Mouse (Mus musculus): ENCODE results near the gene Twf1. TPM values are rescaled to one million over a fixed set of nuclear protein-coding genes. Genes with fewer than 3 reads are reported as not detected.

Gene Twf1
- polyA plus RNA-seq (2012), result 9.1 TPM in 2 replicates

DNA sequence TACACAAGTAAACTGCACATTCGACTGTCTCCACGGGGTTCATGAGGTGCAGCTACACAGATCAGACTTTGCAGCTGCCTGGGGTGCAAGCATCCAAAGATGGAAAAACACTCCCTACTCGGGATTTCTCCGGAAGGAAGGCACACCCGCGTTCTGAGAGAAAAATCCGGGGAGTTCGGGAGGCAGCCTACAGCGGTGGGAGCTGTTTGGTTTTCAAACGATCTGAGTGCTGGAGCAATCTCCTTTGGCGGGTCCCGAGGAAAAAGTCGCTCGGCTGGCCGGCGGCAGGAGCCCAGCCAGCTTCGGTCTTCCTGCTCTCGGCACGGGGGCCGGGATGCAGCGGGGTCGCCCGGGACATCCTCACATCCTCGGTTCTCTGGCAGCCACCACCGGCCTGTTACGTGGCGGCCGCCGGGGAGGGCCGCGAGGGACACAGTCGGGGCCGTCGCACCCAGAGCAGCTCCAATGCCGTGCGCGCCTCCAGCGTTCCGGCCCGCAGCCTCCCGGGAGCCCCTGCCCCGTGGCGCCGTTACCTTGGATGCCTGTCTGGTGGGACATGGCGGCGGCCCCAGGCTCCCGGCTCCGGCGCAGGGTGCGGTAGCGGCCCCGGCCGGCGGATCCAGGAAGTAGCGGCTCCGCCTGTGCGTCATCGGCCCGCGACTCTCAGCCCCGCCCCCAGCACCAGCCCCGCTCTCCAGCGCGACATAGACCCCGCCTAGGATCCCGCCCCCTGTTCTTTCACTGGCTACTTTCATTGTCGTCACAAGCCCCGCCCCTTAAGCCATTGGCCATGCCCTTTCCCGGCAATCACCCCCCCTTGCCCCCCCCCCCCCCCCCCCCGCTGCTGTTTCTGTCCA lies at the start of gene Twf1:
Twf1 (minus strand) TSS at position 671 of the 857 bp plus-strand sequence.
- no peak for TF ChIP-seq GATA1 (IDR thresholded peaks at IDR 0.05; ENCODE audit: low read length)

DNA sequence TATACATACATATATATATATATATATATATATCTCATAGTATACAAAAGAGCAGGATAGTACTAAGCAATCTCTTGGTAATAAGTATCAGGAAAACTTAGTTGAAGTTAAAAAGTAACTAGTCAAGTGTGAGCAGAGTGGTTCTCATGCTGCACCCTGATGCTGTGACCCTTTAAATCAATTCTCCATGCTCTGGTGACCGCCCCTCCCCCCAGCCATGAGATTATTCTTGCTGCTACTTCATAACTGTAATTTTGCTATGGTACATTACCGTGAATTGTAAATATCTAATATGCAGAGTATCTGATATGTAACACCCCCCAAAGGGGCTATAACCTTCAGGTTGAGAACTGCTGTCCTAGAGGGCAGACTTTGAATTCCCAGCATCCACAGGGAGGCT lies 49.4 kb upstream of the Twf1 start:
- TF ChIP-seq GATA1 (IDR thresholded peaks at IDR 0.05; ENCODE audit: low read length), result no peak

DNA sequence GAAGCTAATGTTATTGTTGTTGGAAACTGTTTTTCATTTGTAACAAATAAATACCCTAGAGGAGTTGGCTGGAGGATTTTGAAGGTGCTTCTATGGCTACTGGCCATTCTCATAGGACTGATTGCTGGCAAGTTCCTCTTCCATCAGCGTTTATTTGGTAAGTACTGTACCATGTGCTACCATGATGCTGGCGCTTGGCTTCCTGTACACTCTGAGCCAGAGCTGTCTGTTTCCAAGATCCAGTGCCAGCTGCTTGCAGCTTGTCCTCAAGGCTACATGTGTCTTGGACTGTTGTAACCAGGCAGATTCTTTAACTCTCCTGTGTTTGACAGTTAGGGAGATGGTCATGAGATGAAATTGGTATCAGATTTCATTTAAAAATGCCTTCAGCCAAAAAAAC lies 48.5 kb upstream of the Twf1 start:
- no peak for TF ChIP-seq GATA1 (IDR thresholded peaks at IDR 0.05; ENCODE audit: low read length)

DNA sequence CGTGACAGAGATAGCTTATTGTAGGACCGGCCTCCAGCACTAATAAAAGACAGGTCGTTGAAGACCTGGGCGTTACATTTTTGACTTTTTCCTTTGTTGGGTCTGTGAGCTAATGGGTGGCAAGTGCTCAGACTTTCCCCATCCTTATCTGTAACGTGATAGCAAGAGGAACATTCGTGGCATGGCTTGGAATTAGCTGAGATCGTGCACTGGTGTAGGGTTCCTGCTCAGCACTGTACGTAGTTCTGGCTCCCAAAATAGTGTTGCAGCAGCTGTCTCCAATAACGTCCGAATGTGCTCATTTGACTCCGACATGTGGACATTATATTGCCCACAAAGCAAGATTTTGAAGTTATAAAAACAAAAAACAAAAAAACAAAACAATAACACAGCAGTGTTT lies 44.8 kb upstream of the Twf1 start:
- no peak for TF ChIP-seq GATA1 (IDR thresholded peaks at IDR 0.05; ENCODE audit: low read length)

DNA sequence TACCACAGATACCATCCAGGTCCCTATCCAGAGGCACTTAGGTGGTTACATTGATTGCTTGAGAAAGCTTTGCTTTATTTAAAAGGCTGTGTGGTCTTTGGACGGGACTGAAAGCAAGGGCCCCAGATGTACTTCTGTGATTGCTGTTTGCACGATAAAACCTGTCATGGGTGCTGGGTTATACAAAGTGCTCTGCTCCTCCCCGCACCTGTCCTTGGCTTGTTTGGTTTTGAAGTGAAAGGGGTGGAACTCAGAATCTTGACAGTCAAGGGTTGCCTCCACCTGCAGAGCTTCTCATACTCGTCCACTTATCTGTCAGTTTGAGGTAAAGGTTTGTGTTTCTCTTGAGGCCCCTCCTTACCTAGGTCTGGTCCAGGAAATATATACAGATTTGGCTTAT lies 40.9 kb upstream of the Twf1 start:
- no peak for TF ChIP-seq GATA1 (IDR thresholded peaks at IDR 0.05; ENCODE audit: low read length)

DNA sequence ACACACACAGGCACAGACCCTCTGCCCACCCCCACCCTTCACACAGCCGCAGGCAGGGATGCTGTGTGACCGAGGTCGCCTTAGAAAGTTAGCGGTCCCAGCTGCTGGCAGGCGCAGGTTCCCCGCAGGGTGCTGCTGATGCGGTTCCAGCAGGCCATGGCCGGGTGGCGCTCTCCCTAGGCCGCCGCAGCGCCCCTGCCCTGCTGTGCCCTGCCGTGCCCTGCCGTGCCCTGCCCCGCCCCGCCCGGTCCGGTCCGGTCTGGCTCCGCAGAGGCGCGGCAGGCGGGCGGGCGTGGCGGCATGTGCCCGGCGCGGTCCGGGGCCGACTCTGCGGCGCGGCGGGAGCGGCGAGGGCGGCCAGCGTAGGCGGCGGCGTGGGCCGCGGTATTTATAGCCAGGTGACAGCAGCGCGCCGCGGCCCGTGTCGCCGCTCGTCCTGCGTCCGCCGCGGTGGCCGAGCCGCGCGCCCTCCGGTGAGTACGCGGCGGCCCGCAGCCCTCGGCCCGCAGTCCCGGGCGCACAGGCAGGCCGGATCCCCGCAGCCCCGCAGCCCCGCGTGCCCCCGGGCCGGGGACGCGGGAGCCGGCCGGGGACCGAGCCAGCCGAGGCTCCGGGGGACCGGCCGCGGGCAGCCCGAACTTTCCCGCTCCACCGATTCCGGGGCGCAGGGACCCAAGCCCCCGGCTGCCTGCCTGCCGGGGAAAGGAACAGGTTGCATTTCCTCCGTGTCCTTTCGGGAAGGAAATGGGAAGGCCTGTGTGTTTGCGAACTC lies 39.3 kb upstream of the Twf1 start, which contains the start of gene Tmem117:
Tmem117 (plus strand) TSS at position 403 of the 772 bp plus-strand sequence.
- no peak for TF ChIP-seq GATA1 (IDR thresholded peaks at IDR 0.05; ENCODE audit: low read length)

DNA sequence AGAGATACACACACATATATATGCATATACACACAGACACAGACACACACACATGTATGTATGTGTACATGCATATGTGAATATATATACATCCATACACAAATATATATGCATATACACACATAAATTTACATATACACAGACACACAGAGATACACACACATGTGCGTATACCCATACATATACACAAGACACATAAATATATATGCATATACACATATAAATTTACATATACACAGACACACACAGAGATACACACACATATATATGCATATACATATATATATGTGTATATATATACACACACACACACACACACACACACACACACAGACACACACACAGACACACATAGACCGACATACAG lies 38.8 kb upstream of the Twf1 start:
- TF ChIP-seq GATA1 (IDR thresholded peaks at IDR 0.05; ENCODE audit: low read length), result no peak

DNA sequence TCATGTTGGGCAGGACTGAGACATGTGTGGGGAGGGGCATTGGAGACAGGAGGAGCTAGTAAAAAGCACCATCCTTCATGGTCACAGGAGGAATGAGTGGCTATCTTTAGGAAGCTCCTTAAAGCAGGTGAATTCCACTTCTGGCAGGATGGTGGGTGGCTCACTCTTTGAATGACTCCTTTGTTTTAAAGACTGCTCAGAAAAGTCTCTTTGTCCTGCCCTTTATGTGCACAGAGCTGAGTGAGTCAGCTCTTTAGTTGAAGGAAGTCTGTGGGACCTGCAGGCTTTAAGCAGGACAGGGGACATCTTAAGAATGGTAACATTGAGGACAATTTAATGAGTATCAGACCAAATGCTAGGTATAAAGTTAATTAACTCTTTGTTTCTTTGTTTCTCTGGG lies 31.2 kb upstream of the Twf1 start:
- TF ChIP-seq GATA1 (IDR thresholded peaks at IDR 0.05; ENCODE audit: low read length), result no peak

DNA sequence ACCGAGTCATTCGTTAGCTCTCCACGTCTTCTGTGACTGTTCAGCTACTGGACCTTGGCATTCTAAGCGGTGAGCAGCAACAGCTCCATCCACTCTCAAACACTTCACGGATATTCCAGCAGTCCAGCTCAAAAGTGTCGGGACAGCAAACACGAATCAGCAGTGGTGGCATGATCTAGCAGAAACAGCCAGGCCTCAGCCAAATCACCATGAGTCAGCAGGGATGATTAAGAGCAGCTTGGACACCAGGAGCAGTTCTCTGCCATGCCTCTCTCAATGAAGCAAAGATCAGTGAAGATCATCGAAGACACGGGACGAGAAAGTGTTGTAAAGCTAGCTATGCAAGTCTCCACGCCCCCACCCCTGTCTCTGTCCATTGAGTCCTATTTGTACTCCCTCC lies 26.3 kb upstream of the Twf1 start:
- TF ChIP-seq GATA1 (IDR thresholded peaks at IDR 0.05; ENCODE audit: low read length), result no peak

DNA sequence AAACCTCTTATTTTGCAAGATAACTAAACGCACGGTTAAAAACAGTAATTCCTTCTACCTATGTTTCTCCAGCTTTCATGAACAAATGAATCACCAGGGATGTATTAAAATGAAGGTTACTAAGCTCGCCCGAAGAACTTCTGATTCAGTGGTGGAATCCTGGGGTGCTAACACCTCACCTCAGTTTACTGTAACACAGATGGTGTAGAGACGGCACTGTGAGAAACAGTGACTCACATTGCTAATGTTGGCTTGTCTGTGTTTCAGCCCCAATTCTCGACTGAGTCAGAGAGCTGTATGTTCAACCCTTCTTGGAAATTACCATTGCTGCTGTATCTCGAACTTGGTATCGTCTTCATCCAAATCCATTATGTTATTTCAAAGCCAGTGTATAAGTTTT lies 18.1 kb upstream of the Twf1 start:
- no peak for TF ChIP-seq GATA1 (IDR thresholded peaks at IDR 0.05; ENCODE audit: low read length)

DNA sequence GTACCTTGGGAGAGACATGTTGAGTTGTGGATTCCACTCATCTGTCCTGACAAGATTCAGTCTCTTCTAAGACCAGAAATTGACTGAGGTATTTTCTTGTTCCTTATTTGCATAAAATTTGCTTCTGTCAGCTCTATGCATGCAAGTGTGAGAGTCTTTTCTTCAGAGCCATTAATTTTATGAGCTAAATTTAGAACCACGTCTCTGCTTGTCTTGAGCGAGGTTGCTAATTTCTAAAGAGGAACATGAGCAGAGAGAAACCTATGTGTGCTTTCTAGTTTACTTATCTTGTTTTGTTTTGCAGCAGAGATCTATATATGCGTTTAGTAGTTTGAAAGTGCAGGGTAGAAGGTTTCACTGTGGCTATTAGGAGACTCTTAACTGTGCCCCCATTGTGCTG lies 12.8 kb upstream of the Twf1 start:
- TF ChIP-seq GATA1 (IDR thresholded peaks at IDR 0.05; ENCODE audit: low read length), result no peak

DNA sequence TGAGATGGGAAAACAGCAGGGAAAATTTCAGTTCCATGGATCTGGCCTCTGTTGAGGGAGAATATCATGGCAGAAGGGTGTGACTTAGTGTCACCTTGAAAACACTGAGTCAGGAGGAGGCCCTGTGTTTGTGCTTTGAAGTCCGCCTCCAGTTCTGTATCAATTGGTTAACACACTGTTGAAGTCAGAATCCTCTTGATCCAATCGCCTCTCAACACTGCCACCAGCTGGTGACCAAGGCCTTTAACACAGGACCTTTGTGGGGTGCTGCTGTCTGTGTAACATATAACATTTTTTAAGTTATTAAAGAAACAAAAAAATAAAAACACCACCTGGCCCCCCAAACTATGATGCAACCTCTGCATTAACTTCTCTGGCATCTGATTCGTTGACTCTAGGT lies 11.7 kb upstream of the Twf1 start:
- TF ChIP-seq GATA1 (IDR thresholded peaks at IDR 0.05; ENCODE audit: low read length), result no peak

DNA sequence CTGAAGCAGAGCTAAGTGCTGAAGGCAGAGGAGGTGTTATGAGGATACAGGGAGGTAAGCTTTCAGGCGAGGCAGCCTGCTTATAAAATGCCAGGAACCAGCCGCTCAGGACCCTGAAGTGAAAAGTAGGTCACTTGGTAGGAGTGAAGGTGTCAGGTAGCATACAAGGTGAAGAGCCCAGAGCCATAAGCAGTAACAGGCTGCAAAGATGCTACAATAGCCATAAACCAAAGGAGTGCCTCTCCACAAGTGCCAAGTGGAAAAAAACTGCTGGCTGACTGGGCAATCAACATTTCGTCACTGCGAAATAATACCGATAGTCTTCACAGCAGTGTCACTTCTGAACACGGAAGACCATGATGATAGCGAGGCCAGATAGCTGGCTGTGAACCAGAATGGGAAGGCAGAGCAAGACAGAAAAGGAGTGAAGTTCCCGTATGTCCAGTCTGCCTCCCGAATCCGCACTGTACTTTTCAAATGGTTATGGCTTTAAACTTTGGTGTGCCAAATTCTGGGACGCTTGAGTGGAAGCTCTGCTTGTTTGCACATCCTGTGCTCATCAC lies 10.5 kb upstream of the Twf1 start:
- no peak for TF ChIP-seq GATA1 (IDR thresholded peaks at IDR 0.05; ENCODE audit: low read length)

DNA sequence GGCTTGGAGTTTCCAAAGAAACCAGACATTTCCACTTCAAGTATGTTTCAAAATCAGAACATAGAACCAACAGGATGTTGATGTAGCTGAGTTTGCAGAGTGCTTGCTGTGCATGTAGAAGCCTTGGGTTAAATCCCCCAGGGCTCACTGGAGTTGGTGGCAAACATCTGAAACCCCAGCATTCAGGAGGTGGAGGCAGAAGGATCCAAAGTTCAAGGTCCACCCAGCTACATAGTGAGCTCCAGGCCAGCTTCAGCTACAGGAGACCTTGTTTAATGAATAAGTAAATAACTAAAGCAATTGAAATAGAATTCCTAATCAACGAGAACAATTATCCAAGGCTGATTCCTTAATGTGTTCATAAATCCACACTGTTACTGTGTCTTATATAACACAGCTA lies 3.9 kb upstream of the Twf1 start:
- TF ChIP-seq GATA1 (IDR thresholded peaks at IDR 0.05; ENCODE audit: low read length), result no peak

DNA sequence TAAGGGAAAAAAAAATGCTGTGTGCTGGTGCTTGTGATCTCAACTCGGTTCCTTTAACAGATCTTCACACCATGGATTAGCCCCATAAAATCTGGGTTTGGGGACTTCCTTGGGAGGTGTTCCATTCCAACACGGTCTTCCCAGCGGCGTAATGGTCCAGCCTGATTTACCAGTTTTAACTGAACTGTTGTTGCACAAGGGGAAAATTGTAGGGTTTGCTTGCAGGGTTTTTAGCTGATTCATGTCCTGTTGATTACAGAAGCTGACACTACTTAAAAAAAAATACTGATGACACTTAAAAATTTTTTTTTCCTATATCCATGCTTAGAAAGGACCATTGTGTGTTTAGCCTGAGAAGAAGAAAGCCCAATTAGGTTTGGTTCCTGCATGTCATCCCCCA lies 1.7 kb upstream of the Twf1 start:
- no peak for TF ChIP-seq GATA1 (IDR thresholded peaks at IDR 0.05; ENCODE audit: low read length)

DNA sequence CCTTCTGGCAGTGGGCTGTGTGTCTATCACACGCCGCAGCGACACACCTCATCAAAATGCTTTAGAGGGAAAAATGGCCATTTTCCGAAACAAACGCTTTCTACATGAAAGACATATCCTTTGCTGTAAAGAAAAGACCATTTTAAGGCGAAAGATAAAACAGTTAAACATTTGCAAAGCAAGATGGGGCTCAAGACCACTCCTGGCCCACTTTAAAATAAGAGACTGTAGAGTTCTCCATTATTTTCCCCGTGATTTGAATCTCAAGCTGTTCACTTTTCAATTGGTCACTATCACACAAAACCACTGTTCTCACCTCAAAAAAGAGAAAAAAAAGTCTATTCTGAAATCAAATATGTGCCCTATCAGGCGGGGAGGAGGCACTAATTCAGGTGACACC lies 394 bp upstream of the Twf1 start:
- no peak for TF ChIP-seq GATA1 (IDR thresholded peaks at IDR 0.05; ENCODE audit: low read length)
